Mouse (Mus musculus): Measurements from ENCODE around the gene Hoxc12.

Gene Hoxc12

DNA sequence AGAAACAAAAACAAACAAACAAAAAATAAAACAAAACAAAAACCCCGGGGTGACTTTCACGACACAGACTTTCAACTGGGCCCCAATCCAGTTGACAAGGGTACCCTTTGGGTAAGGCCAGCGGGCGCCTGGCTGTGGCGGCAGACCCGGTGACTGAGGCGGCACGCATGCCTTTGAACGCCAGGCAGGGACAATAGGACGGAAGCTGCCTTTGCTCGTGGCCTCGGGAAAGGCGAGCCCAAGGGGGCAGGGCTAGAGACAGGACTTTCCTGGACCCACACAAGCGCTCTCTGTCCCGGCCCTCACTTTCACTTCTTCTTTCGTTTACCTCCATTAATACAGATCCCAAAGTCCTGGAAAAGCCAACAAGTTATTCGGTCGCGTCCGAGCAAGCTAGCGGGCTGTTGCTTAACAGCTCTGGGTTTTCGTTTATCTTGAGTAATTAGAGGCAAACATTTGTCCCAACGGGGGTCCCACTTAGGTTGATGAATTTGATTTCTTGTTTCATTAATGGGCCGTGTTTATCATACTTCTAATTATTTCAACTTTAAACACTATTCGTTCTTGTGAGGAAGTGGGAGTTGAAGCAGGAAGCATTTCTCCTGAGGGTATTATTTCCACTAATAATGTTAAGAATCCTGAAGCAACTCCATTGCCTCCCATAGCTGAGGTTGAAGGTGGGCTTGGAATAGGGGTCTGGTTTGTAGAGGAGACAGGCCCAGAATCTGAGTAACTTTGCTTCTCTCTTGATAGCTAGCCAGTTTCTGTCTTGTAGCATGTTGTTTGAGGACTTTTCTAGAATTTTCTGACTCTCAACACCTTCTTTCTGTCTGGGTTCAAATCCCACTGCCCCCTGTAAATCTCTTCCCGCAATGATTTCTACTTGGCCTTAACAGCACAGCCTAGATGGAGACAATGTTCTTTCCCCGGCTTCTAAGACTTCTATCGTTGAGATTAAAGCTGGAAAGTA, 27.4 kb downstream of the Hoxc12 start:
- no peak for DNase-seq (ENCODE audit: low spot score in 2 of 2)

DNA sequence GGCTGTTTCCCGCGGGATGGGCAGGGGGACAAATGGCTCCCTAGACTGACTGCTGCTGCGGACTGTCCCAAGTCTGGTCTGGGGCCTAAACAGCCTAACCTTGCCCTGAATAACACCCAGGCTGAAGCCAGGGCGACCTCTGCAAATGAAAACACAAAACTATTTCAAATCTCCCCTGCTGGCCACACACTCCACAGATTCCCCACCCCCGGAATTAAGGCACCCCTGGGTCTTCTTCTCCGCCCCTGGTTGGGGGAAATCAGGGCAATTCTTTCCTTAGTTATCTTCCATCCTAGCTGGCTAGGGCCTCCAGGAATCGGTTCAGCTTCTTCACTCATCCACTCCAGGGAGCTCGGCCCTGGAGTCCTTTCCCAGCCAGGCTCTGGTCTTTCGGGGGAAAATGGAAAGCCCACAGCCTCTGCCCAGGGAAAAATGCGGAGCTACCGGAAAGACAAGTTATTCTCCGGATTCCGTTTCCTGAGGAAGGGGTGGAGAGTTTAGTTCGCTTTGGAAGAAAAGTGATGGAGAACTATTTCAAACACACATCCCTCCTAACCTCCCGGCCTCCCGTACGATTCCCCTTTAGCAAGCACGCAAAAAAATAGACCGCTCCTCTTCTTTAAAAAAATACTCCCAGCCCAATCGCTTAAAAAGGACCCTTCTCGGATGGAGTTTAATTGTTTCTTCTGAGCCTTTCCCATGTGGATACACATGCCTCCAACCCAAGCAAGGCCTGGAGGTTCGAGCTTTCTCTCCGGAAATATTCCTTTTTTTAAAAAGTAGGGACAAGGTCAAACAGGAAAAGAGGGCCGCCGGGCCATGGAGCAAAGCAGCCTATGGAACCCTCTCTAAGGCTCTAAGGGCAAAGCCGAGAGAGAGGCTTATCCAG, 28.7 kb downstream of the Hoxc12 start:
- no peak for DNase-seq (ENCODE audit: low spot score in 2 of 2)

DNA sequence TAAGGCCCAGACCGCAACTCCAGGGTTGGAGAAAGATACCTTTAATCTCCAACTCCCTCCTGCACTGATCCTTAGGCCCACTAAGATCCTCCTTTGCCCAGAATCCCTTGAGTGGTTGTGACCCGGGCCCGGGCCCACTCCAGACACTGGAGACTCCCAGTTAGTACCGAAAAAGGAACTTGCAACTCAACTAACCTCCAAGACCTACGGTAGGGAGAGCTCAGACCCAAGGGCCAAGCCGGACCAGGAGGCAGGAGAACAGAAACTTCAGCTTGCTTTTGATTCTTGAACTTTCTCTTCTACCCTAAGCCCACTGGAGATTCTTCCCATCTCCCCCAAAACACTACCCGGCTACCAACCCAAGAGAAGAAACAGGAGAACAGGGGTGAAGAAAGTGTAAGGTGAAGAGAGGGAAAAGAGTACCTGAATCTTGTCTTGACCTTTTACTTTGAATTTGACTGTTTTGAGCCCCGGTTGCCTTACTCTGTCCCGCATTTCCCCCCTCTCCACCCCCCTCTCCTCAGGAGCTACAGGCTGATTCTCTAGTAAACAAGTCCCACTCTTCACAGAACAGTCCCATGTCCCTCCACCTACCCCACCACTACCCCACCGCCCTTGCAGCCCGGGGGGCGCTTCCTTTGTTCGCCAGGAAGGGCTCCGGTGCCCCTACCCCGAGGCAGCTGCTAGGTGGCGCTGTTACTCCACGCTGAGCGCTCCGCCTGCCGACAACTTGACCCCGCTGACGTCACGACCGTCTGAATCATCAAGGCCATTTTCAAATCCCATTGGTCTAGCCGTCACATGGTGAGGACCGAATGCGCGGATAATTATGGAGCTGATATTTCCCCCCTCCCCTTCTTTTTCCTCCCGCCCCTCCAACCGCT, 29.6 kb downstream of the Hoxc12 start:
- DNase-seq (ENCODE audit: low spot score in 2 of 2) = no peak

DNA sequence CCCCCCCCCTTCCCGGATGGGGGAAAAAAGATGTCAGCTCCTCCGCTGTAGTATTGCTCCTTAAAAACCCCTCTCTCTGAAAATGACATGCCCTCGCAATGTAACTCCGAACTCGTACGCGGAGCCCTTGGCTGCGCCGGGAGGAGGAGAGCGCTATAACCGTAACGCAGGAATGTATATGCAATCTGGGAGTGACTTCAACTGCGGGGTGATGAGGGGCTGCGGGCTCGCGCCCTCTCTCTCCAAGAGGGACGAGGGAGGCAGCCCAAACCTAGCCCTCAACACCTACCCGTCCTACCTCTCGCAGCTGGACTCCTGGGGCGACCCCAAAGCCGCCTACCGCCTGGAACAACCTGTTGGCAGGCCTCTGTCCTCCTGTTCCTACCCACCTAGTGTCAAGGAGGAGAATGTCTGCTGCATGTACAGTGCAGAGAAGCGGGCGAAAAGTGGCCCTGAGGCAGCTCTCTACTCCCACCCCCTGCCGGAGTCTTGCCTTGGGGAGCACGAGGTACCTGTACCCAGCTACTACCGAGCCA, 30.3 kb downstream of the Hoxc12 start, which contains the start of gene Hoxc10:
Gene Hoxc10 (plus strand): TSS at position 21 of the 536 bp plus-strand sequence.
- no peak for DNase-seq (ENCODE audit: low spot score in 2 of 2)

DNA sequence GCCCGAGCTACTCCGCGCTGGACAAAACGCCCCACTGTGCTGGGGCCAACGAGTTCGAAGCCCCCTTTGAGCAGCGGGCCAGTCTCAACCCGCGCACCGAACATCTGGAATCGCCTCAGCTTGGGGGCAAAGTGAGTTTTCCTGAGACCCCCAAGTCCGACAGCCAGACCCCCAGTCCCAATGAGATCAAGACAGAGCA, 30.7 kb downstream of the Hoxc12 start, which contains the start of gene Hoxc5:
Gene Hoxc5 (plus strand): TSS at position 132 of the 199 bp plus-strand sequence.
- no peak for DNase-seq (ENCODE audit: low spot score in 2 of 2)

DNA sequence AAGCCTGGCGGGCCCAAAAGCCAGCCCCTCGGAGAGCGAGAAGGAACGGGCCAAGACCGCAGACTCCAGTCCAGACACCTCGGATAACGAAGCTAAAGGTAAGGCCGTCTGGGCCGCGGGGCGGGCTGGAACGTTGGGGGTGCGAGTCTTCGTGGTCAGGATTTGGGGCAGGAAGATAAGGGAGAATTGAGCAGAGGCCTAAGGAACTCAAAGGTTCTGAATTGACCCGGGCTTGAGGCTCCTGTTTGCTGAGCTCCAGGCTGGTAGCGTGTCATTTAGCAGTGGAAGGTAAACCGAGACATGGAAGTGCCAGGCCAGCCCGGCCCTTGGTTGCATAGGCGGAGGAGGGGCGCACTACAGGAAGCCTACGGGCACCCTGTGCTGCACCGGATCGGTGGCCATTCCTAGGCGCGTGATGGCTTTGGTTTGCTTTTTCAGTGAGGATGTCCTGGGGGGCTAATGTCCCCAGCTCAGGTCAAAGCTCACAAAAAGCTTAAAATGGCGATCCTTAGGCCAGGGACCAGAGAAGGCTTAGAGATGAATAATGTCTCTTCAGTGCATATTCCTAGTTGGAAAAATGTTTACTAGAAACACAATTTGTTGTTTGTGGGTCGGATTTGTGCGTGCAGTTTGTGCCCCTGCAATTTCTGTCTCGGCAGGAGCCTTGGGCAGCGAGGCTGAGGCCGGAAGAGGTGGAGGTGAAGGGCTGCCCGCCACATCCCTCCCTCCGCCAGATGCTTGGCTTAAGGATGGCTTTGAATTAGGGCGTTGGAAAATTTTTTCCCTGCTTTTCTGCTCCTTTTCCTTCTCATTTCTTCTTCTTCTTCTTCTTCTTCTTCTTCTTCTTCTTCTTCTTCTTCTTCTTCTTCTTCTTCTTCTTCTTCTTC, 31.2 kb downstream of the Hoxc12 start:
- no peak for DNase-seq (ENCODE audit: low spot score in 2 of 2)

DNA sequence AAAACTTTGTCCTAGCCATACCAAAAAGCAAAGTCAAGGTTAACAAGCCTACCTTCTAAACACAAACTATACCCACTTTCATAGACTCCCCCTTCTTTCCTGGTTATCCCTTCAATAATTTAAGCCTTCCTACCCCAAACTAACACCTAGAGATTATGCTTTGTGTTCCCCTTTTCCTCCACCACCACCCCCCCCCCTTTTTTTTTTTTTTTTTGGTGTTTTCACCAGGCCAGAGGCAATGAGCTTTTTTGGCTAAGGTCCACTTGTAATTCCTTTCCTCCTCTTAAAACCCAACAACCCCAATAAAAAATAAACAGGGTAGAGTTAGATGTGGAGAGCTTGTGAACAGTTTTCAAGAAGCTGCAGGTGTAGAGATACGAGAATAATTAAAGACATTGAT, 32.7 kb downstream of the Hoxc12 start:
- no peak for DNase-seq (ENCODE audit: low spot score in 2 of 2)

DNA sequence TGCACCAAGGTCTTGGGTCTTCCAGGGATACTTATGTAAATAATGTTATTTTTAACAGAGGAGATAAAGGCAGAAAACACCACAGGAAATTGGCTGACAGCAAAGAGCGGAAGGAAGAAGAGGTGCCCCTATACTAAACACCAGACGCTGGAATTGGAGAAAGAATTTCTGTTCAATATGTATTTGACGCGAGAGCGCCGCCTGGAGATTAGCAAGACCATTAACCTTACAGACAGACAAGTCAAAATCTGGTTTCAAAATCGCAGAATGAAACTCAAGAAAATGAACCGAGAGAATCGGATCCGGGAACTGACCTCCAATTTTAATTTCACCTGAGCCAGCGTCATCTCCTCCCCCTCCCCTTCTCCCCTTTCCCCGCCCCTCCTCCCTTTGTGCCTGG, 34.2 kb downstream of the Hoxc12 start:
- no peak for DNase-seq (ENCODE audit: low spot score in 2 of 2)

DNA sequence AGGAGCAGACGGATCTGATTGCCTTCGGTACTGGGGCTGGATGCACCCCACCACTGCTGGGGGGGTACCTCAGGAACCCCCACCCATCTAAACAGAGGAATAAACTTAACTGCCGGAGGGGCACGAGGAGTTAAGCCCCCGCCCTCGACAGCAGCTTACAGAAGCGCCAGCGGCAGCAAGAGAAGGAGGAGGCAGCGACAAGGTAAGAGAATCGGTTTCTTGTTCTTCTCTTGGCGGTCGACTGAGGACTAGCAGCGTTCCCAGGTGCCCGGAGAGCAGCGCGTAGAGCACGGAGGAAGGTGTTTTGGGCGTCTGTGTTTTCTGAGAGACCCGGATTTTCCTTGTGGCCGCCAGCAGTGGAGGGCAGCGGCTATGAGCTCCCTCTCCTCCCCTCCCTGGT, 35.7 kb downstream of the Hoxc12 start:
- no peak for DNase-seq (ENCODE audit: low spot score in 2 of 2)

DNA sequence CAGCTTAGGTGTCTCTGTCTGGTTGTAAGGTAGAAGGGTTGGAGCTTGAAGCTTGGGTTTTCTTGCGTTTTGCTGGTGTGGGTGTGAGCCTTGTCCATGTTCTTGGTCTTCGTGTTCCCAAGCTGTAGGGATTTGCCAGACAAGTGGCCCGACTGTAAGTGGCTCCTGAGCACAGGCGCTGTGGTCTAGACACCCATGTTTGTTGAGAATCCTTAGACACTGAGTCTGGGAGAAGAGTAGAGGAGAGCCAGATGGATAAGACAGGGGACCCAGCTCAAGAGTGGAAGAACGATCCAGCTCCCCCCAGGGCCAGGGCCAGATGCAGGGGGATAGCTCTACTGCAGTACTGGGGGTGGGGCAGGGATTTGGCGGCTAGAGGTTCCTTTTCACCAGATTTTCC, 36.2 kb downstream of the Hoxc12 start:
- no peak for DNase-seq (ENCODE audit: low spot score in 2 of 2)

DNA sequence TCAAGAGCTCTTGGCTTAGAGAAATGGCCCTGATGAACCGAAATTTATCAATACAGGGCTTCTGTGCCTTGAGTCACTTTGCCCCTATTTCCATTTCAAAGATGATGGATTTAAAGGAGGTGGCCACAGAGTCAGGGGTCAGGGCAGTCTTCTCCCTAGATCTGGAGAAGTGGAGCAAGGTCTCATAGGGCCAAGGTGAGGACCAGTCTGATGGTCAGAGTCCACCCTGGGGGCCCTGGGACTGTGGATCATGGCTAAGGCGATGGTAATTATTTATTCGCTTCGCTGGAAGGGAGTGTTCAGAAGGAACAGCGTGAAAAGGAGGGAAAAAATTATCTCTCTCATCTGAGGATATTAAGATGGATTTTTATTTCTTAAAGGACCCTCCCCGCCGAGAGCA, 38.5 kb downstream of the Hoxc12 start:
- DNase-seq (ENCODE audit: low spot score in 2 of 2) = no peak

DNA sequence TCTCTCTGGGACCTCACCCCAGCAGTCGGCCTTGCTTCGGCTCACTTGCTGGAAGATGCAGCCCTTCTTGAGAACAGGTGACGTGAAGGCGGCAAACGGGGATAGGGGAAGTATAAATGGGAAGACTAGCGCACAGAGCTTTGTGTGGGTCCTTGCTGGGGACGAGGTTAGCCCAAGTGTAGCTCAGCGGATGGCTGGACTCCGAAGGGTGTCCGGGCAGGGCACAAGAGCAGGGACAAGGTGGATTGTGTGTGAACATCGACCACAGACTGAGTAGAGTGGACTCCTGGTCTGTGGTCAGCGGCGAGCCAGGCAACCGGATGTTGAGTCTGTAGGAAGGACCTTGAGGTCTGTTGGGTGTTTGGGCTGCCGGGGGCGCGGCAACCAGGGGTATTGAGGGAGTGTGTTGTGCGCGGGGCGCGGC, 39.1 kb downstream of the Hoxc12 start:
- DNase-seq (ENCODE audit: low spot score in 2 of 2) = no peak

DNA sequence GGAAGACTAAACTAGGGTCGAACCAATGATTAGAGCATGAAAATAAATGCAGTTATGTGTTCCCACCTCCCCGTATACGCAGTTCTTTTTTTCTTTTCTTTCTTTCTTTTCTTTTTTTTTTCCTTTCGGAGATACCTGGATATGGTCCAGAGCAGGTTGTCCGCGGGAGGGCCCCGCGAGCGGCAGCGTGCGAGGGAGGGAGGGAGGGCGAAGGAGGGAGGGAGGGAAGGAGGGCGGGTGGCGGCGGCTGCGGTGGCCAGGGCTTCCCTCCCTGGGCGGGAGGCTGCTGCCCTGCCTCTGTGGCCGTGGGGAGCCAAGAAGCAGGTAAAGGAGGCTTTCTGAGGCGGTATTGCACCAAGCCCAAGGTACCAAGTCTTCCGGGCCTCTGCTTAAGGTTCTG, 39.6 kb downstream of the Hoxc12 start, which contains the start of gene Hoxc9:
Gene Hoxc9 (plus strand): TSS at position 269 of the 400 bp plus-strand sequence.
- no peak for DNase-seq (ENCODE audit: low spot score in 2 of 2)

DNA sequence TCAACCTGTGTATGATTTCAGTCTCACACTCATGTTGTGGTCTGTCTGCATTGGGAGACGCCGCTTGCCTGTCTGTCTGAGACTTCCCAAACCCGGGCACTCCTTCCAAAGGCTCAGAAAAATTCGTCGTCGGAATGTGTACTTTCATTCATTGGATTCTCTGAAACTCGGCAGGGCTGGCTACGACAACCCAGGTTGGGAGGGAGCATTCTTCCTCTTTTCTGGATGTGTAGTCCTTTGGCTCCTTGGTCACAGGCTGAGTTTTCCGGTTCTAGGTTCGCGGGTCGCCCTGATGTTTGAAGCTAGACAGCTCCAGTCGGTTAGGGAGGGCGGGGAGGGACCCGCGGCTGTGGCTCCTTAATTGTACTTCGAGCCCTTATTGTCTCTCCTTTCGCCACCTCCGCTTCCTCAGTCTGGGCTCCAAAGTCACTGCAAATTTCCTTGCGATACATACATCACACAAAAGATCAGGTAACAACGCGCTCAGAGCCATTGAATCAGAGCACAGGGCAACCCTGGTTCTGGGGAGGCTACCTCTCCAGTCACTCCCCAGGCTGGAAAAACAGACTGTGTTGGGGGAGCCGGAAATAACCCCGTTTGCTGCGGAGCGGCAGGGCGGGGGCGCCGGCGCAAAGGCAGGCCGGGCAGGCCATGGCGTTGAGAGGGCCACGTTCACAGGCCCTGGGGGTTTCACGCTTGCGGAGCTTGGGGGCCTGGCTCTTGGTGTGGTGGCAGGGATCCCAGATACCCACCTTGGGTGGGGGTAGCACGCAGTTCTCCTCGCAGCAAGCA, 40.3 kb downstream of the Hoxc12 start:
- no peak for DNase-seq (ENCODE audit: low spot score in 2 of 2)

DNA sequence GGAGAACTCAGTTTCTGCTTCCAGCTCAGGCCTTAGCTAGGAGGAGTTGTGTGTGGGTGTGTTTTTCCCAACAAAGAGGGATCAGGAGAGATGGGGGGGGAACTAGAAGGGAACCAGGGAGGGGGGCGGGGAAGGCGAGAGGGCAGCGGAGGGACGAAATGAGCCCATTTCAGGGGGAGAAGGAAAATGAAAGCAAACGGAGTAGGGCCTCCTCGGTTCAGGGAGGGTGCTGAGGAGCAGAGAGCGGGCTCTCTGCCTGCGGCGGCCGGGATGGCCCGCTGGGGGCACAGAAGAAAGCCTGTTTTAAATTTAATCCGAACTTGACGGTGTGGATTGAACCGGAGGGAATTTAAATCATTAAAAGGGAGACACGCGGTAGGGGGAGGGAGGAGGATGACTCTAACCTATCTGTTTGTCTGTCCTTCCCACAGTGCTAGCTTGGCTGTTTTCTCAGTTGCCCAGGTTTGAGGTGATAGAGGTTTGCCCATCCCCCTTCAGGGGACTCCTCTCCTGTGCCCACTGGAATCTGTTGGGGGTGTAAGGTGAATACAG, 40.9 kb downstream of the Hoxc12 start:
- DNase-seq (ENCODE audit: low spot score in 2 of 2) = no peak

DNA sequence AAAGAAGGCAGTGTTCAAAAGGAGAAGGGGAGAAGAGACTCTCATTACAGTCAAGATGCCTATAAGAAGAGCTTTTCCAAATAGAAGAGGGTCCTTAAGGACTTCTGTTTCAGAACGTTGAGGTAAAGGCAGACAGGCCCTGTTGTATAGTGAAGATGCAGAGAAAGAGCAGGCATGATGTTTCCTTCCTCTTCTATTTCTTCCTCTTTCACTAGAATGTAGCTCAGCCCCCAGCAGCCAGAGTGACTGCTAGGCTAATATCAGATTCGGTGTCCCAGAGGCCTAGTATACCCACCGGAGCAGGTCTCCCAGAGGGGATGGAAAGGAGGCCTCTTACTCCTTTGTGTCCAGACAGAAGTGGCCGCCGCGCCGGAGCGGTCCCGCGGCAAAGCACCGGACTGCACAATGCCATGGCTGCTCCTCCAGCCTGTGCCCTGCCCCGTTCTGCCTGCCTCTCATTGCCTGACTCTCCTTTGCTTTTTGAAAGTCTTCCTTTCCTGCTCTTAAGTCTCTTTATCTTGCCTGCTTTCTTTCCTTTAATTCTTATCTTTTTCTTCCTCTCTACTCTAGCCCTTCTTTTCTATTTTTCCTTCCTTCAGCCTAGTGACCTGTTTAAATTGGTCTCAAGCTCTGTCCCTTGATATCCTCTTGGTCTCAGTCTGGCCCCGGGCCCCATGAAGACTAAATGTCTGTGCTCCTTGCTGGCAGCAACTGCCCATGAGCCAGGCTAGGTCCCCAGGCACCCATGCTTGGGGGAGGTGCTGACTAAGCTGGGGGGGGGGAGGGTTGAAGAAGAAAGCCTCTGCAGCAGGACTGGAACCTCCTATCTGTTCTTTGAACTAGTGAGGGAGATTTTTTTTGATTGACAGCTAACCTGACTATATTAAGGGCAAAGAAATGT, 42.3 kb downstream of the Hoxc12 start:
- DNase-seq (ENCODE audit: low spot score in 2 of 2) = no peak

DNA sequence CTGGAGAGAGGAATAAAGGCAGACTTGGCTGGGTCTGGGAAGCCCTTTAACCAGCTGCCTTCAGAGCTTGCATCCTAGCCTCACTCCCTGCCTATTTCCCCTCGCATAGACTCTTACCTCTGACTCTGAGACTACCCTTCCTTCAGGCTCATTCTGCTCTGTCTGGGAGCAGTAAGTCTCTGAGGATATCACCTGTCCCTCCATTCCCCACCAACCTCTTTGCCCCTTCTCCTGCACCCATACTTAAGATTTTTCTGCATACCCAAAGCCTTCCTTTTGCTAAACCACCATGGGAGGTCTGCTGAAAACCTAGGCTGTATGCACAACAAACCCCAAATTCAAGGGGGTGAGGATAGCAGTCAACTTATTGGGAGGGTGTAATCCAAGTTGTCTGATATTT, 43.4 kb downstream of the Hoxc12 start:
- no peak for DNase-seq (ENCODE audit: low spot score in 2 of 2)

DNA sequence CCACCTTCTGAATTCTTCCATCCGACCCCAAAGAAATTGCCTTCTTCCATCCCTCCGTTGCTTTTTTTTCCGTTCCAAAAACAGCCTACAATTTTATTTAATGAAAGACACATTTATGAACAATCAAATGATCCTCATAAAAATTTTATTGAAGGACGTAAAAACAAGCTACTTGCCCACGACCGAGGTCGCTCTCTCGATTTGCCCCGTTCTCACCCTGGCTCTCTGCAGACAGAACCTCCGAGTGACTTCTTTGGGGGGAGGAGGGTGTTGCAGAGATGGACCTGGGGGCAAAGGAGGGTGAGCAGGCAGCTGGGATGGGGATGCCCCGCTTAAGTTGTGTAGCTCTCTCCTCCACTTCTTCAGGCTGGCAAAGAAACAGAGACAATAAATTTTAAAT, 43.8 kb downstream of the Hoxc12 start:
- DNase-seq (ENCODE audit: low spot score in 2 of 2) = no peak

Data from frontal cortex, postnatal 36 days (tissue).